Mouse (Mus musculus) cerebellum, adult 2 months (tissue): Measurements from ENCODE around the gene Wfdc15b. TPM values are rescaled to one million over a fixed set of nuclear protein-coding genes. Genes with fewer than 3 reads are reported as not detected.
"Not testable (repeated sequence)": the region's sequence is repeated elsewhere in the genome, so short reads cannot be mapped to it uniquely, and the experiment has no call there.

ENCODE experiments used
- DNase-seq, 2 experiments: peaks; one replicate each; pipeline ENCODE4 v3.0.0; 2021
- H3K27ac ChIP-seq: fragments of 200-500 bp; 2 replicates; pipeline ENCODE4 v1.5.1; 2012; ENCODE audit warnings: low read length, control low read depth, inconsistent platforms; ENCODE audit not compliant: insufficient read depth
- H3K27me3 ChIP-seq: fragments of 200-500 bp; 2 replicates; pipeline ENCODE4 v1.6.1; 2012; ENCODE audit warnings: inconsistent platforms, mild to moderate bottlenecking, low read length, moderate library complexity; ENCODE audit not compliant: control insufficient read depth, insufficient read depth
- H3K4me1 ChIP-seq: fragments of 200-500 bp; 2 replicates; pipeline ENCODE4 v1.6.1; 2011; ENCODE audit warnings: low read length; ENCODE audit not compliant: control insufficient read depth, insufficient read depth
- H3K4me3 ChIP-seq: fragments of 200-500 bp; replicated peaks from 2 replicates; pipeline ENCODE3; 2011; ENCODE audit warnings: mild to moderate bottlenecking, low read depth, low read length, control low read depth; ENCODE audit not compliant: insufficient read depth
- CTCF ChIP-seq: fragments of 200-500 bp; IDR thresholded peaks from 2 replicates; pipeline ENCODE4 v1.5.1; 2011; ENCODE audit warnings: low read depth, mild to moderate bottlenecking, control low read depth, low read length, moderate library complexity, borderline replicate concordance; ENCODE audit not compliant: insufficient read depth
- POLR2A ChIP-seq: fragments of 200-500 bp; IDR thresholded peaks from 2 replicates; pipeline ENCODE4 v1.6.1; 2011; ENCODE audit warnings: low read length, control low read depth, borderline replicate concordance; ENCODE audit not compliant: insufficient read depth
- WGBS: fragments of 180-500 bp; shearing (Covaris S2); methylation state at CpG from one replicate; pipeline ENCODE4 v1.1.7; 2018; 5-methylcytosine and 5-hydroxymethylcytosine counted together
- polyA plus RNA-seq: library from polyadenylated mRNA; depleted of rRNA; stranded (reverse); fragments of >200 nt; gene quantifications from 2 replicates; pipeline ENCODE4 v1.2.3, GENCODE M21; 2012

Wfdc15b gene
- polyA plus RNA-seq, 1 experiment = not detected

GRCm38 (mm10) chr2:164206676-164207075 is 14.8 kb downstream of the Wfdc15b start:
- Histone ChIP-seq H3K4me1 (peaks cover 3% of the 10 kb centered on the region), H3K27ac (no peak overlapping the region), H3K27me3 (no peaks in the 10 kb centered on the region), H3K4me3 (no peak overlapping the region)
- 15% methylated on average over 4 of the region's 4 CpGs for WGBS
- peak; percentile 74 to 93 for DNase-seq
- no peak for TF ChIP-seq POLR2A
- TF ChIP-seq CTCF = no peak

GRCm38 (mm10) chr2:164206011-164206410 is 15.4 kb downstream of the Wfdc15b start:
- not testable (repeated sequence) for DNase-seq, H3K4me3 ChIP-seq, H3K27ac ChIP-seq, H3K27me3 ChIP-seq, H3K4me1 ChIP-seq
- 88% methylated on average over 10 of the region's 10 CpGs for WGBS

GRCm38 (mm10) chr2:164199626-164200327 is 21.7 kb downstream of the Wfdc15b start, which contains the start of gene Wfdc15a:
Gene Wfdc15a, minus strand, starts transcription at chr2:164200130.
- Histone ChIP-seq H3K4me1 (no peaks in the 10 kb centered on the region), H3K27me3 (no peaks in the 10 kb centered on the region), H3K4me3 (no peak within 1 kb of the TSS), H3K27ac (no peak within 1 kb of the TSS)
- WGBS = 79% methylated on average over 20 of the region's 20 CpGs
- TF ChIP-seq CTCF = no peak
- no peak for TF ChIP-seq POLR2A
- DNase-seq = no peak

GRCm38 (mm10) chr2:164196700-164196990 is 24.8 kb downstream of the Wfdc15b start:
- Histone ChIP-seq H3K27ac (no peak overlapping the region), H3K4me3 (no peak overlapping the region), H3K27me3 (no peaks in the 10 kb centered on the region), H3K4me1 (no peaks in the 10 kb centered on the region)
- TF ChIP-seq CTCF (no peak), POLR2A (no peak)
- 71% methylated on average over 5 of the region's 5 CpGs for WGBS
- DNase-seq = no peak

- no peaks in the 10 kb centered on the region for H3K27me3 ChIP-seq
- DNase-seq = no peak
- no peak for TF ChIP-seq POLR2A
- 92% methylated on average over 5 of the region's 5 CpGs for WGBS
- no peak overlapping the region for H3K27ac ChIP-seq
- no peak overlapping the region for H3K4me3 ChIP-seq
- no peaks in the 10 kb centered on the region for H3K4me1 ChIP-seq
These were observed 25.3 kb downstream of the Wfdc15b start for GRCm38 (mm10) chr2:164195971-164196699.

- Histone ChIP-seq H3K4me3 (no peak overlapping the region), H3K27me3 (no peaks in the 10 kb centered on the region), H3K4me1 (no peaks in the 10 kb centered on the region), H3K27ac (no peak overlapping the region)
- TF ChIP-seq POLR2A (no peak), CTCF (no peak)
- no peak for DNase-seq
- 71% methylated on average over 5 of the region's 5 CpGs for WGBS
These were observed 26.4 kb downstream of the Wfdc15b start for GRCm38 (mm10) chr2:164194959-164195630.

- Histone ChIP-seq H3K27me3 (no peaks in the 10 kb centered on the region), H3K27ac (no peak overlapping the region), H3K4me3 (no peak overlapping the region), H3K4me1 (no peaks in the 10 kb centered on the region)
- TF ChIP-seq CTCF (no peak), POLR2A (no peak)
- no peak for DNase-seq
These were observed 29.2 kb downstream of the Wfdc15b start for GRCm38 (mm10) chr2:164192279-164192678.

- WGBS = 80% methylated on average over 6 of the region's 6 CpGs
- no peak for TF ChIP-seq POLR2A
- TF ChIP-seq CTCF = no peak
- no peaks in the 10 kb centered on the region for H3K4me1 ChIP-seq
These were observed 30.9 kb downstream of the Wfdc15b start, which contains the start of gene Wfdc12 for GRCm38 (mm10) chr2:164190576-164190975. Gene Wfdc12, minus strand, starts transcription at chr2:164190608.

More at GRCm38 (mm10) chr2:164190576-164190975, 30.9 kb downstream of the Wfdc15b start, which contains the start of gene Wfdc12:
- Histone ChIP-seq H3K27ac (no peak within 1 kb of the TSS), H3K4me3 (no peak within 1 kb of the TSS), H3K27me3 (no peaks in the 10 kb centered on the region)
- DNase-seq = no peak
